Mouse (Mus musculus) small intestine, adult 2 months (tissue): ENCODE data around the gene Ssh3.

ENCODE experiments used
- CTCF ChIP-seq: fragments of 200-500 bp; IDR thresholded peaks from 2 replicates; pipeline ENCODE4 v1.5.1; 2012; ENCODE audit warnings: low read depth, mild to moderate bottlenecking, control low read depth, inconsistent platforms, low read length, moderate library complexity, mixed read lengths; ENCODE audit not compliant: insufficient replicate concordance, insufficient read length; ENCODE audit errors: extremely low read depth
- POLR2A ChIP-seq: fragments of 200-500 bp; IDR thresholded peaks from 2 replicates; pipeline ENCODE4 v1.6.1; 2012; ENCODE audit warnings: low read depth, mild to moderate bottlenecking, control low read depth, inconsistent platforms, low read length, moderate library complexity

GRCm38 (mm10) chr19:4291161-4291560 lies 22.2 kb upstream of the Ssh3 start:
- TF ChIP-seq CTCF (no peak), POLR2A (no peak)
